Mouse (Mus musculus) hematopoietic stem cell, adult 5-6 weeks (primary cell): ENCODE measurements around the gene Nop16. TPM values are rescaled to one million over a fixed set of nuclear protein-coding genes. Genes with fewer than 3 reads are reported as not detected.

ENCODE experiments used
- ATAC-seq, 2 experiments: fragments of 125-278 bp in 1 of 2; replicated peaks in 1 of 2; 2 replicates each; pipeline ENCODE4 v1.8.0; 2016 to 2017; ENCODE audit warnings: inconsistent platforms in 2 of 2, mild to moderate bottlenecking in 2 of 2, moderate number of reproducible peaks in 2 of 2, low read depth in 1 of 2, moderate TSS enrichment in 1 of 2; ENCODE audit not compliant: low FRiP score in 2 of 2, poor library complexity in 2 of 2, severe bottlenecking in 2 of 2, insufficient read depth in 1 of 2, low TSS enrichment in 1 of 2
- total RNA-seq: library from RNA; stranded (forward); fragments of 172-1452, 232-1000 nt; gene quantifications from 2 replicates; pipeline ENCODE4 v1.2.3, GENCODE M21; 2017

Nop16 gene
- total RNA-seq, 1 experiment from 2014 or later: 59.5 TPM

- ATAC-seq: no peak
These were observed 19.2 kb downstream of the Nop16 start for GRCm38 (mm10) chr13:54570736-54571135.

- no peak for ATAC-seq
These were observed 20.6 kb downstream of the Nop16 start for GRCm38 (mm10) chr13:54569282-54569681.

GRCm38 (mm10) chr13:54568380-54568779, 21.5 kb downstream of the Nop16 start:
- ATAC-seq: no peak

- ATAC-seq: peak; percentile 36 to 40; a peak in 3 of 4 replicates
These were observed 24.1 kb downstream of the Nop16 start for GRCm38 (mm10) chr13:54565594-54566345.

- ATAC-seq: peak; percentile 98 to 99
These were observed 24.7 kb downstream of the Nop16 start, which contains the start of gene 4833439L19Rik for GRCm38 (mm10) chr13:54565201-54565581. Gene 4833439L19Rik (minus strand): TSS chr13:54565435.

GRCm38 (mm10) chr13:54564232-54565200, 25.4 kb downstream of the Nop16 start:
- peak in 1 of 2 experiments; percentile 5; a peak in 2 of 4 replicates for ATAC-seq

- ATAC-seq: no peak
These were observed 27.3 kb downstream of the Nop16 start for GRCm38 (mm10) chr13:54562562-54562961.

- no peak for ATAC-seq
These were observed 29.3 kb downstream of the Nop16 start for GRCm38 (mm10) chr13:54560608-54561007.

- no peak for ATAC-seq
These were observed 30.2 kb downstream of the Nop16 start for GRCm38 (mm10) chr13:54559656-54560055.

GRCm38 (mm10) chr13:54557652-54558051, 32.2 kb downstream of the Nop16 start:
- ATAC-seq: no peak

GRCm38 (mm10) chr13:54556796-54557195, 33.1 kb downstream of the Nop16 start:
- ATAC-seq: no peak

GRCm38 (mm10) chr13:54556176-54556575, 33.7 kb downstream of the Nop16 start:
- ATAC-seq: no peak

GRCm38 (mm10) chr13:54548036-54548435, 41.9 kb downstream of the Nop16 start:
- no peak for ATAC-seq

Other genes with a start within 250 kb of the Nop16 start
- 2.4 and 3.4 TPM in 2 replicates for gene Cplx2, start 218.7 kb downstream of the Nop16 start, total RNA-seq
- gene Thoc3, start 121.2 kb downstream of the Nop16 start, total RNA-seq: 29.4 and 56.5 TPM in 2 replicates
- 11.4 and 13.7 TPM in 2 replicates for gene Simc1, start 86.3 kb downstream of the Nop16 start, total RNA-seq
- 20.8 and 27.9 TPM in 2 replicates for gene 4833439L19Rik, start 24.7 kb downstream of the Nop16 start, total RNA-seq
- 9.3 and 9.9 TPM in 2 replicates for gene Arl10, start 15.1 kb downstream of the Nop16 start, total RNA-seq
- gene Higd2a, start 117 bp upstream of the Nop16 start, total RNA-seq: 36.7 and 40.1 TPM in 2 replicates
- gene Cltb, start 21.3 kb upstream of the Nop16 start, total RNA-seq: 30.5 and 40.7 TPM in 2 replicates
- gene Faf2, start 31.7 kb upstream of the Nop16 start, total RNA-seq: 44.5 and 51.6 TPM in 2 replicates
- gene Rnf44, start 103.8 kb upstream of the Nop16 start, total RNA-seq: 24.5 and 44.4 TPM in 2 replicates
- gene Cdhr2, start 111.4 kb upstream of the Nop16 start, total RNA-seq: not detected in 2 replicates
- not detected in 2 replicates for gene Gprin1, start 159.8 kb upstream of the Nop16 start, total RNA-seq
- gene Sncb, start 176.5 kb upstream of the Nop16 start, total RNA-seq: not detected in 2 replicates
- gene Eif4e1b, start 193.9 kb upstream of the Nop16 start, total RNA-seq: not detected in 2 replicates
- gene Tspan17, start 199.3 kb upstream of the Nop16 start, total RNA-seq: 1.3 TPM in 1 of 2 replicates, not detected in the other